Mouse (Mus musculus) liver, embryonic 14.5 days (tissue): ENCODE results near the gene Arhgap27.

Source experiments
- CTCF ChIP-seq: IDR thresholded peaks from 2 replicates; pipeline ENCODE4 v1.5.1; 2016; ENCODE audit warnings: antibody characterized with exemption, low read depth, control low read depth
- EP300 ChIP-seq: IDR thresholded peaks from 2 replicates; pipeline ENCODE4 v1.6.1; 2016; ENCODE audit warnings: antibody characterized with exemption, low read depth

DNA sequence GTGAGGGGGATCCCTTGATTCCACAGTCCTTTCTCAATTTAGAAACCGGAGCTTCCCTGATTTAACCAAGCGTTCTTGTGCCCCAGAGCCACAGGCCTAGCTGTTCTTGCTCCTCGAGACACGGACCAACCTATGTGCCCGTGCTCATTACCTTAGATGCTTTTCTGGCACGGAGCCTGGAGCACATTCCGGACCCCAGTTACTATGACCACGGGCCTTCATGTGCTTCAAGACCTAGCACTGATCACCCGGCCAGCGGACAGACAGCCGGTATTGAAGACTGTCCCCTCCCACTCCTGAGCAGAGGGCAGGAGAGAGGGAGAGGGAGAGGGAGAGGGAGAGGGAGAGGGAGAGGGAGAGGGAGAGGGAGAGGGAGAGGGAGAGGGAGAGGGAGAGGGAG lies 8.2 kb downstream of the Arhgap27 start:
- TF ChIP-seq CTCF (no peak), EP300 (no peak)
